Mouse (Mus musculus): Measurements from ENCODE around the gene Ddx17.

DNA sequence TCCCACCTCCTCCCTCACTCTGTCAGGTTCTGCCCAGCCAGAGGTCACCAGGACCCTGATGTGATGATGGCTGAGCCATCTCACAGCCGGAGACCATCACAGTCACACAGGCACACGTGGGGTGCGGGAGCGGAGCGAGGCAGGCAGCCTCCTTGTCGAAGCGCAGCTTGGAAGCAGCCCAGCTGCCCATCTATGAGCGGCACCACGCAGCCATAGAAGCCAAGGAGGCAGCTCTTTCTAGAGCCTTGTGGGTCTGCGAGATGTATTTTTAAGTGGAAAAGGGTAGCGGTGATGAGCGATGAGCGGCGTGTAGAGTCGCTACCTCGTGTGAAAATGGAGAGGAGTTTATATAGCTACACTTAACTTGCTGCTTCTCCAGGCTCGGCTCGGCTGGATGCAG lies 53.0 kb downstream of the Ddx17 start:
- TF ChIP-seq CTCF (IDR thresholded peaks at IDR 0.05; ENCODE audit: low read depth) (no peak), EP300 (IDR thresholded peaks at IDR 0.05; ENCODE audit: low read depth) (no peak)

All from liver, embryonic 14.5 days (tissue).